23 mouse cellular contexts compared by ENCODE assay signal in genomic region chr8:122389357-122389756, GRCm38 (mm10). TPM values are rescaled to one million over a fixed set of nuclear protein-coding genes. Genes with fewer than 3 reads are reported as not detected.
DNase-seq lines count a peak whose midpoint lies in the region; ATAC-seq and TF ChIP-seq lines count a peak whose summit lies in the region.
"Had no signal": no experiment of that assay in that cellular context is flagged by ENCODE, and none has a peak within 500 bp of the region (broad histone marks: within the 10 kb centered on the region; RNA-seq: fewer than 3 reads in every experiment).

No protein-coding gene starts in this region.

- H3K27me3 ChIP-seq in hindbrain, postnatal 0 days (ENCODE audit: insufficient read depth, low read length), result no peaks in the 10 kb centered on the region
- no peaks in the 10 kb centered on the region for H3K27me3 ChIP-seq in hindbrain, embryonic 16.5 days (replicated peaks; ENCODE audit: control insufficient read depth, insufficient read depth, low read length)
- no peaks in the 10 kb centered on the region for H3K27me3 ChIP-seq in lung, embryonic 14.5 days (ENCODE audit: insufficient read depth, low read length)
- no peaks in the 10 kb centered on the region for H3K27me3 ChIP-seq in E14TG2a.4 (ENCODE audit: insufficient read depth, low read length)
- H3K27me3 ChIP-seq: forebrain, embryonic 13.5 days; hindbrain, embryonic 15.5 days had no signal

- H3K27ac ChIP-seq in hindbrain, postnatal 0 days, result no peak overlapping the region
- H3K27ac ChIP-seq in hindbrain, embryonic 16.5 days (ENCODE audit: low read depth, low read length), result no peak overlapping the region
- no peak overlapping the region for H3K27ac ChIP-seq in lung, embryonic 14.5 days (ENCODE audit: low read depth)
- H3K27ac ChIP-seq: forebrain, embryonic 13.5 days; gastrocnemius, adult 2 months; hindbrain, embryonic 15.5 days; midbrain, embryonic 10.5 days had no signal

- WGBS in hindbrain, postnatal 0 days, result 88% methylated on average over 3 of the region's 3 CpGs
- WGBS in hindbrain, embryonic 16.5 days, result 86% methylated on average over 3 of the region's 3 CpGs
- WGBS in lung, embryonic 14.5 days, result 85% methylated on average over 3 of the region's 3 CpGs

- DNase-seq in hindbrain, postnatal 0 days (ENCODE audit: low spot score), result no peak
- DNase-seq in lung, embryonic 14.5 days, result peak; percentile 7
- DNase-seq in lung, postnatal 25 days (ENCODE audit: low spot score), result no peak
- DNase-seq in induced T-regulatory cell, adult 2 months (ENCODE audit: low read depth), result peak; percentile 18
- DNase-seq in cerebellum, adult 8-10 months, result no peak
- no peak for DNase-seq in cerebellum, adult 9-10 months
- DNase-seq: adrenal gland, postnatal 36 days; gastrocnemius, adult 2 months; heart, postnatal 10 days; kidney, postnatal 14 days; left cerebral cortex, postnatal 4 days; lung, adult 18-20 months; right cerebral cortex, postnatal 4 days had no signal

- no peak overlapping the region for H3K4me3 ChIP-seq in hindbrain, postnatal 0 days (ENCODE audit: low read length)
- H3K4me3 ChIP-seq in hindbrain, embryonic 16.5 days (ENCODE audit: low read length), result no peak overlapping the region
- H3K4me3 ChIP-seq in lung, embryonic 14.5 days (ENCODE audit: low read depth, low read length), result no peak overlapping the region
- no peak overlapping the region for H3K4me3 ChIP-seq in E14TG2a.4 (replicated peaks; ENCODE audit: low read length)
- H3K4me3 ChIP-seq: forebrain, embryonic 13.5 days; gastrocnemius, adult 2 months; hindbrain, embryonic 15.5 days; midbrain, embryonic 10.5 days had no signal

- peaks cover 69% of the 10 kb centered on the region for H3K36me3 ChIP-seq in hindbrain, postnatal 0 days (ENCODE audit: insufficient read depth, low read length)
- peaks cover 40% of the 10 kb centered on the region for H3K36me3 ChIP-seq in hindbrain, embryonic 16.5 days (ENCODE audit: control insufficient read depth, insufficient read depth, low read length)
- H3K36me3 ChIP-seq in lung, embryonic 14.5 days (ENCODE audit: insufficient read depth), result peaks cover 95% of the 10 kb centered on the region
- H3K36me3 ChIP-seq in E14TG2a.4 (ENCODE audit: insufficient read depth, low read length), result peaks cover 99% of the 10 kb centered on the region

- ATAC-seq in hindbrain, postnatal 0 days, result no peak
- ATAC-seq in hindbrain, embryonic 16.5 days, result no peak
- ATAC-seq in lung, embryonic 14.5 days (ENCODE audit: insufficient read depth), result no peak
- ATAC-seq: forebrain, embryonic 13.5 days had no signal

- no peaks in the 10 kb centered on the region for H3K9me3 ChIP-seq in hindbrain, postnatal 0 days (ENCODE audit: low read length)
- H3K9me3 ChIP-seq in hindbrain, embryonic 16.5 days (ENCODE audit: control insufficient read depth, low read length), result 0 out of 2 replicates have a peak, but pooled peaks cover 3% of the 10 kb centered on the region
- no peaks in the 10 kb centered on the region for H3K9me3 ChIP-seq in lung, embryonic 14.5 days (ENCODE audit: low read depth, low read length)
- no peaks in the 10 kb centered on the region for H3K9me3 ChIP-seq in E14TG2a.4 (ENCODE audit: low read length)
- H3K9me3 ChIP-seq: forebrain, embryonic 13.5 days; hindbrain, embryonic 15.5 days; midbrain, embryonic 10.5 days had no signal

- H3K9ac ChIP-seq in hindbrain, postnatal 0 days (replicated peaks; ENCODE audit: low read length), result no peak overlapping the region
- no peak overlapping the region for H3K9ac ChIP-seq in hindbrain, embryonic 16.5 days (ENCODE audit: low read depth, low read length)
- no peak overlapping the region for H3K9ac ChIP-seq in lung, embryonic 14.5 days
- H3K9ac ChIP-seq: forebrain, embryonic 13.5 days; hindbrain, embryonic 15.5 days had no signal

- no peak overlapping the region for H3K4me2 ChIP-seq in hindbrain, postnatal 0 days (ENCODE audit: low read depth, low read length)
- H3K4me2 ChIP-seq in hindbrain, embryonic 16.5 days (ENCODE audit: low read length), result no peak overlapping the region
- no peak overlapping the region for H3K4me2 ChIP-seq in lung, embryonic 14.5 days
- H3K4me2 ChIP-seq: forebrain, embryonic 13.5 days; hindbrain, embryonic 15.5 days had no signal

- no peaks in the 10 kb centered on the region for H3K4me1 ChIP-seq in hindbrain, postnatal 0 days (ENCODE audit: insufficient read depth, low read length)
- H3K4me1 ChIP-seq in hindbrain, embryonic 16.5 days (ENCODE audit: control insufficient read depth, insufficient read depth, low read depth, low read length), result no peaks in the 10 kb centered on the region
- no peaks in the 10 kb centered on the region for H3K4me1 ChIP-seq in lung, embryonic 14.5 days (ENCODE audit: insufficient read depth)
- peaks cover 11% of the 10 kb centered on the region for H3K4me1 ChIP-seq in E14TG2a.4 (replicated peaks; ENCODE audit: low read depth, low read length)
- H3K4me1 ChIP-seq: forebrain, embryonic 13.5 days; hindbrain, embryonic 15.5 days; midbrain, embryonic 10.5 days had no signal

- TF ChIP-seq CTCF in hindbrain, postnatal 0 days (IDR thresholded peaks at IDR 0.05; ENCODE audit: low read depth), result peak; percentile 30; the same call in 1 of the 2 replicates
- TF ChIP-seq CTCF in lung, embryonic 14.5 days (IDR thresholded peaks at IDR 0.05; ENCODE audit: low read depth), result 0 out of 2 replicates have a peak, but pooled peaks have one; percentile 5
- TF ChIP-seq CTCF in E14TG2a.4 (conservative IDR thresholded peaks at IDR 0.05; ENCODE audit: low read length), result peak; percentile 33

RNA-seq across cellular contexts. Expression of gene Zc3h18, which starts 12.9 kb away (rescaled TPM):
- total RNA-seq in hindbrain, postnatal 0 days (2014; rRNA removed), result 24.4 and 25.6 TPM in 2 replicates
- 25.2 and 25.3 TPM in 2 replicates for polyA plus RNA-seq in hindbrain, postnatal 0 days (2015; fragmentation: Nextera tagmentation; extraction: Ambion mirVana)
- 28.8 and 31.8 TPM in 2 replicates for polyA plus RNA-seq in hindbrain, embryonic 16.5 days (2015; fragmentation: Nextera tagmentation; extraction: Ambion mirVana)
- polyA plus RNA-seq in lung, embryonic 14.5 days (2014; fragmentation: Nextera tagmentation; extraction: Ambion mirVana), result 42.4 and 44.3 TPM in 2 replicates

RNA-seq across cellular contexts. Expression of gene Trhr2, which starts 28.8 kb away (rescaled TPM):
- 2.0 and 3.2 TPM in 2 replicates for total RNA-seq in hindbrain, postnatal 0 days (2014; rRNA removed)
- polyA plus RNA-seq in hindbrain, postnatal 0 days (2015; fragmentation: Nextera tagmentation; extraction: Ambion mirVana), result 0.45 and 0.57 TPM in 2 replicates
- 0.39 and 0.60 TPM in 2 replicates for polyA plus RNA-seq in hindbrain, embryonic 16.5 days (2015; fragmentation: Nextera tagmentation; extraction: Ambion mirVana)
- not detected in 2 replicates for polyA plus RNA-seq in lung, embryonic 14.5 days (2014; fragmentation: Nextera tagmentation; extraction: Ambion mirVana)
- total RNA-seq: adrenal gland, postnatal 36 days; gastrocnemius, adult 2 months; heart, adult 8-10 months; heart, postnatal 10 days had no signal
- polyA plus RNA-seq: embryonic facial prominence, embryonic 14.5 days; forebrain, embryonic 13.5 days; midbrain, embryonic 10.5 days; stomach, embryonic 14.5 days had no signal

RNA-seq across cellular contexts. Expression of gene Il17c, which starts 32.5 kb away (rescaled TPM):
- total RNA-seq in hindbrain, postnatal 0 days (2014; rRNA removed), result 0.52 TPM in 1 of 2 replicates, not detected in the other
- polyA plus RNA-seq in hindbrain, postnatal 0 days (2015; fragmentation: Nextera tagmentation; extraction: Ambion mirVana), result 0.21 TPM in 1 of 2 replicates, not detected in the other
- not detected in 2 replicates for polyA plus RNA-seq in hindbrain, embryonic 16.5 days (2015; fragmentation: Nextera tagmentation; extraction: Ambion mirVana)
- polyA plus RNA-seq in lung, embryonic 14.5 days (2014; fragmentation: Nextera tagmentation; extraction: Ambion mirVana), result 0.27 TPM in 1 of 2 replicates, not detected in the other
- total RNA-seq: adrenal gland, postnatal 36 days; gastrocnemius, adult 2 months; heart, adult 8-10 months; heart, postnatal 10 days; layer of hippocampus, postnatal 14 days had no signal
- polyA plus RNA-seq: embryonic facial prominence, embryonic 14.5 days; forebrain, embryonic 13.5 days; hindbrain, embryonic 15.5 days; midbrain, embryonic 10.5 days; urinary bladder, adult 2 months had no signal

RNA-seq across cellular contexts. Expression of gene Cyba, which starts 43.4 kb away (rescaled TPM):
- total RNA-seq in hindbrain, postnatal 0 days (2014; rRNA removed), result 19.6 and 30.6 TPM in 2 replicates
- 44.0 and 46.2 TPM in 2 replicates for polyA plus RNA-seq in hindbrain, postnatal 0 days (2015; fragmentation: Nextera tagmentation; extraction: Ambion mirVana)
- 38.3 and 41.6 TPM in 2 replicates for polyA plus RNA-seq in hindbrain, embryonic 16.5 days (2015; fragmentation: Nextera tagmentation; extraction: Ambion mirVana)
- polyA plus RNA-seq in lung, embryonic 14.5 days (2014; fragmentation: Nextera tagmentation; extraction: Ambion mirVana), result 165 and 175 TPM in 2 replicates

RNA-seq across cellular contexts. Expression of gene Mvd, which starts 53.9 kb away (rescaled TPM):
- total RNA-seq in hindbrain, postnatal 0 days (2014; rRNA removed), result 67.1 and 89.6 TPM in 2 replicates
- 55.2 and 55.5 TPM in 2 replicates for polyA plus RNA-seq in hindbrain, postnatal 0 days (2015; fragmentation: Nextera tagmentation; extraction: Ambion mirVana)
- 70.1 and 87.7 TPM in 2 replicates for polyA plus RNA-seq in hindbrain, embryonic 16.5 days (2015; fragmentation: Nextera tagmentation; extraction: Ambion mirVana)
- polyA plus RNA-seq in lung, embryonic 14.5 days (2014; fragmentation: Nextera tagmentation; extraction: Ambion mirVana), result 27.1 and 29.5 TPM in 2 replicates

Comparison
In these comparisons a context has a peak if more than half of its experiments do, and no peak if none do; other contexts are left out.
1. DNase-seq: peak in lung, embryonic 14.5 days (single experiment) and induced T-regulatory cell, adult 2 months (single experiment); none in hindbrain, postnatal 0 days (single experiment), lung, postnatal 25 days (single experiment), cerebellum, adult 8-10 months (single experiment) and cerebellum, adult 9-10 months (single experiment).
2. Peak in every context shown above with its lines, with median percentiles within 50 percentile points of each other: CTCF ChIP-seq.